Mouse (Mus musculus): ENCODE data around the gene Supt4a. TPM values are rescaled to one million over a fixed set of nuclear protein-coding genes. Genes with fewer than 3 reads are reported as not detected.

Gene Supt4a
- polyA plus RNA-seq, 1 experiment from 2014 or later, result 146 TPM

- H3K9me3 ChIP-seq (ENCODE audit: control insufficient read depth, low read length), result no peaks in the 10 kb centered on the region
- ATAC-seq (replicated peaks; ENCODE audit: low FRiP score, low TSS enrichment, low read depth) (no peak), DNase-seq (ENCODE audit: low spot score) (no peak)
- H3K27me3 ChIP-seq (replicated peaks; ENCODE audit: control insufficient read depth, insufficient read depth, low read length), result peaks cover 32% of the 10 kb centered on the region
- no peaks in the 10 kb centered on the region for H3K4me1 ChIP-seq (replicated peaks; ENCODE audit: control insufficient read depth, insufficient read depth, low read length)
- H3K4me2 ChIP-seq (ENCODE audit: low read length), result no peak overlapping the region
- no peaks in the 10 kb centered on the region for H3K36me3 ChIP-seq (ENCODE audit: control insufficient read depth, insufficient read depth, low read length)
- H3K9ac ChIP-seq (ENCODE audit: low read length), result no peak overlapping the region
- 87% methylated on average over 25 of the region's 25 CpGs for WGBS
- no peak overlapping the region for H3K27ac ChIP-seq (ENCODE audit: low read depth)
- 0 out of 2 replicates have a peak overlapping the region, but pooled peaks have one; percentile 4 for H3K4me3 ChIP-seq (ENCODE audit: low read depth, low read length)
These were observed 19.9 kb downstream of the Supt4a start for GRCm38 (mm10) chr11:87757001-87757954.

DNA sequence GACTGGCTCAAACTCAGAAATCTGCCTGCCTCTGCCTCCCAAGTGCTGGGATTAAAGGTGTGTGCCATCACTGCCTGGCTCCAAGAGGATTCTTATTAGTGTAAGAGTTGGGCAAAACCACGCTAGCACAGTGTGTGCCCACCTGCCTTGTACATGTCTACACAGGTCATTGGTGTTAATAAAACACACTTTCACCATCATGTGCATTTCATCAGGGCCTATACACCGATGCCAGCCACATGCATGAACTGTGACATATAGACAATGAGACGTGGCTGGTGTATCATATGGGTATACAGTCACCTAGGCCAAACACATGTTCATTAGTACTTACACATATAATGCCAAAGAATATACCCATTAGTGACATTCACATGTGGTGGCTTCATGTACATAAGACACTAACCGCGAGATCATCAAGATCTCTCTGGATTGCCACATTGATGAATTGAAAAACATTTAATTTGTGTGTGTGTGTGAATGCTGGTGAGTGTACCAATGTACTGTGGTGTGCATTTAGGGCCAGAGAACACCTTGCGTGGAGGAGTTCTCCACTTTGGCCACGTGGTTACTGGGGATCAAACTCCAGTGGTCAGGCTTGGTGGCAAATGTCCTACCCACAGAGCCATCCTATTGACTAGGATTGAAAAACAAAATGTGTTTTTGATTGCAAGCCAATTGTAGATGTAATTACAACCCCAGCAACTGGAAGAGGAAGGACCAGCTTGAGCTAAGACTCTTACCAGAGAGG, 21.0 kb downstream of the Supt4a start:
- H3K27ac ChIP-seq (ENCODE audit: low read depth), result no peak overlapping the region
- DNase-seq (ENCODE audit: low spot score), result no peak
- 80% methylated on average over 7 of the region's 7 CpGs for WGBS
- no peaks in the 10 kb centered on the region for H3K36me3 ChIP-seq (ENCODE audit: control insufficient read depth, insufficient read depth, low read length)
- H3K9me3 ChIP-seq (ENCODE audit: control insufficient read depth, low read length), result no peaks in the 10 kb centered on the region
- H3K9ac ChIP-seq (ENCODE audit: low read length), result no peak overlapping the region
- no peaks in the 10 kb centered on the region for H3K4me1 ChIP-seq (replicated peaks; ENCODE audit: control insufficient read depth, insufficient read depth, low read length)
- H3K4me3 ChIP-seq (ENCODE audit: low read depth, low read length), result no peak overlapping the region
- H3K27me3 ChIP-seq (replicated peaks; ENCODE audit: control insufficient read depth, insufficient read depth, low read length), result peaks cover 43% of the 10 kb centered on the region
- H3K4me2 ChIP-seq (ENCODE audit: low read length), result no peak overlapping the region
- ATAC-seq (replicated peaks; ENCODE audit: low FRiP score, low TSS enrichment, low read depth), result no peak

GRCm38 (mm10) chr11:87758957-87759608, 21.7 kb downstream of the Supt4a start:
- H3K27me3 ChIP-seq (replicated peaks; ENCODE audit: control insufficient read depth, insufficient read depth, low read length), result peaks cover 50% of the 10 kb centered on the region
- WGBS, result 72% methylated on average over 4 of the region's 4 CpGs

DNA sequence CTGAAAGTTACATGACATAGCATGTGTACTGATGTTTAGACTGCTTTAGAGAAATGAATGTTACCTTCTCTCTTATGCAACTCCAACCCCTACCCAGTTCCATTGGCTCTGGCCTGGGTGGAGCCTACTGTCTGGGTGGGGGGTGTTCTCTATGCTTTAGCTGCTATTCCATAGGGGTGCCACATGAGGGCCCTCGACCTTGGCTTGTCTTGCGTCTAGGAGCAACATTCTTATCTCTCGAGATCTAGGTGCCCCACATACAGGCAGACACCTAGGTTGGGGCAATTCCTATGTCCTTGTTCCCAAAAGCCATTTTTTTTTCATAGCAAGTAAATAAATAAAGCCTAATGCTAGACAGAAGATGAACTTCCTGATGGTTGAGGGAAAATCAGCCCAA, 22.3 kb downstream of the Supt4a start:
- no peak overlapping the region for H3K4me2 ChIP-seq (ENCODE audit: low read length)
- H3K9ac ChIP-seq (ENCODE audit: low read length), result no peak overlapping the region
- no peaks in the 10 kb centered on the region for H3K9me3 ChIP-seq (ENCODE audit: control insufficient read depth, low read length)
- peaks cover 5% of the 10 kb centered on the region; the same call in 1 of the 2 replicates for H3K4me1 ChIP-seq (replicated peaks; ENCODE audit: control insufficient read depth, insufficient read depth, low read length)
- peaks cover 55% of the 10 kb centered on the region for H3K27me3 ChIP-seq (replicated peaks; ENCODE audit: control insufficient read depth, insufficient read depth, low read length)
- ATAC-seq (replicated peaks; ENCODE audit: low FRiP score, low TSS enrichment, low read depth), result no peak
- DNase-seq (ENCODE audit: low spot score), result no peak
- no peak overlapping the region for H3K27ac ChIP-seq (ENCODE audit: low read depth)
- 5% methylated on average over 3 of the region's 3 CpGs for WGBS
- H3K36me3 ChIP-seq (ENCODE audit: control insufficient read depth, insufficient read depth, low read length), result no peaks in the 10 kb centered on the region
- no peak overlapping the region for H3K4me3 ChIP-seq (ENCODE audit: low read depth, low read length)

More at GRCm38 (mm10) chr11:87758957-87759608, 21.7 kb downstream of the Supt4a start:
- no peaks in the 10 kb centered on the region for H3K4me1 ChIP-seq (replicated peaks; ENCODE audit: control insufficient read depth, insufficient read depth, low read length)
- no peak overlapping the region for H3K27ac ChIP-seq (ENCODE audit: low read depth)
- no peak for ATAC-seq (replicated peaks; ENCODE audit: low FRiP score, low TSS enrichment, low read depth)
- no peak overlapping the region for H3K4me2 ChIP-seq (ENCODE audit: low read length)
- no peak overlapping the region for H3K4me3 ChIP-seq (ENCODE audit: low read depth, low read length)
- no peak overlapping the region for H3K9ac ChIP-seq (ENCODE audit: low read length)
- no peaks in the 10 kb centered on the region for H3K9me3 ChIP-seq (ENCODE audit: control insufficient read depth, low read length)
- DNase-seq (ENCODE audit: low spot score), result no peak
- H3K36me3 ChIP-seq (ENCODE audit: control insufficient read depth, insufficient read depth, low read length), result no peaks in the 10 kb centered on the region

GRCm38 (mm10) chr11:87760301-87761081, 23.1 kb downstream of the Supt4a start, which contains the start of gene Tspoap1:
TSS of gene Tspoap1 (plus strand) at chr11:87760541.
- WGBS, result 12% methylated on average over 23 of the region's 23 CpGs
- Histone ChIP-seq H3K27me3 (replicated peaks; ENCODE audit: control insufficient read depth, insufficient read depth, low read length) (peaks cover 64% of the 10 kb centered on the region), H3K4me2 (ENCODE audit: low read length) (no peak within 1 kb of the TSS), H3K27ac (ENCODE audit: low read depth) (no peak within 1 kb of the TSS), H3K4me3 (ENCODE audit: low read depth, low read length) (no peak within 1 kb of the TSS), H3K36me3 (ENCODE audit: control insufficient read depth, insufficient read depth, low read length) (no peaks in the 10 kb centered on the region), H3K9ac (ENCODE audit: low read length) (no peak within 1 kb of the TSS), H3K9me3 (ENCODE audit: control insufficient read depth, low read length) (no peaks in the 10 kb centered on the region), H3K4me1 (replicated peaks; ENCODE audit: control insufficient read depth, insufficient read depth, low read length) (peaks cover 8% of the 10 kb centered on the region; the same call in 1 of the 2 replicates)
- ATAC-seq (replicated peaks; ENCODE audit: low FRiP score, low TSS enrichment, low read depth), result no peak
- no peak for DNase-seq (ENCODE audit: low spot score)

DNA sequence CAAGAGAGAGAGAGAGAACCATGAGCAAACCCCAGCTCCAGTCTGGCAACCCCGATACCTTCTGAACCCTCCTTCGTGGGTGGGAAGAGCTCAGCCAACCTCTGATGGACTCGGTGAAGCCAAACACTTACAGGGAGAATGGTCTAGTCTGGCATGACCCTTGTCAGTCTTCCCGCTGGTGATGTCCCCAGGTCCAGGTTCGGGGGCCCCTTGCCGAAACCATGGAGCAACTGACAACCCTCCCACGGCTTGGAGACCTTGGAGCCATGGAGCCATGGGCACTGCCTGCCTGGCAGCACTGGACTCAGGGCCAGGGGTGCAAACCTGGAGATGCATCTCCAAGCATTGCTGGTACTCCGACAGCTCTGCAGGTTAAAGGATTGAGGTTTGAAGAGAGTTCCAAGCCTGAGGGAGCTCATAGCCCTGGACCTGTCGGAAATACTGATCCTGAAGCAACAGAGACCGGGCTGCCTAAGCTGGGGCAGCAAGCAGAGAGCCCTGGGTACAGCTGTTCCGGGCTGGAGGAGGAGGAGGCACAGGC, 23.9 kb downstream of the Supt4a start:
- WGBS, result 68% methylated on average over 11 of the region's 11 CpGs
- DNase-seq (ENCODE audit: low spot score) (no peak), ATAC-seq (replicated peaks; ENCODE audit: low FRiP score, low TSS enrichment, low read depth) (no peak)
- no peak overlapping the region for H3K4me2 ChIP-seq (ENCODE audit: low read length)
- H3K4me3 ChIP-seq (ENCODE audit: low read depth, low read length), result no peak overlapping the region
- no peak overlapping the region for H3K27ac ChIP-seq (ENCODE audit: low read depth)
- H3K36me3 ChIP-seq (ENCODE audit: control insufficient read depth, insufficient read depth, low read length), result no peaks in the 10 kb centered on the region
- H3K9ac ChIP-seq (ENCODE audit: low read length), result no peak overlapping the region
- H3K4me1 ChIP-seq (replicated peaks; ENCODE audit: control insufficient read depth, insufficient read depth, low read length), result peaks cover 8% of the 10 kb centered on the region; the same call in 1 of the 2 replicates
- H3K9me3 ChIP-seq (ENCODE audit: control insufficient read depth, low read length), result no peaks in the 10 kb centered on the region
- H3K27me3 ChIP-seq (replicated peaks; ENCODE audit: control insufficient read depth, insufficient read depth, low read length), result peaks cover 72% of the 10 kb centered on the region

GRCm38 (mm10) chr11:87761806-87762701, 24.7 kb downstream of the Supt4a start:
- H3K4me3 ChIP-seq (ENCODE audit: low read depth, low read length), result no peak overlapping the region
- H3K4me2 ChIP-seq (ENCODE audit: low read length), result no peak overlapping the region
- peaks cover 8% of the 10 kb centered on the region; the same call in 1 of the 2 replicates for H3K4me1 ChIP-seq (replicated peaks; ENCODE audit: control insufficient read depth, insufficient read depth, low read length)
- no peaks in the 10 kb centered on the region for H3K9me3 ChIP-seq (ENCODE audit: control insufficient read depth, low read length)
- DNase-seq (ENCODE audit: low spot score), result no peak
- no peak for ATAC-seq (replicated peaks; ENCODE audit: low FRiP score, low TSS enrichment, low read depth)
- WGBS, result 70% methylated on average over 14 of the region's 14 CpGs
- peaks cover 79% of the 10 kb centered on the region for H3K27me3 ChIP-seq (replicated peaks; ENCODE audit: control insufficient read depth, insufficient read depth, low read length)
- H3K27ac ChIP-seq (ENCODE audit: low read depth), result no peak overlapping the region
- H3K36me3 ChIP-seq (ENCODE audit: control insufficient read depth, insufficient read depth, low read length), result no peaks in the 10 kb centered on the region
- no peak overlapping the region for H3K9ac ChIP-seq (ENCODE audit: low read length)
